Mouse (Mus musculus) lung, postnatal 25 days (tissue): ENCODE data around the gene Kcnip4.

Source experiments
- DNase-seq: peaks from one replicate; pipeline ENCODE4 v3.0.0; 2022; ENCODE audit warnings: low spot score

The Kcnip4 gene

GRCm38 (mm10) chr5:49244414-49244813 lies 280.3 kb downstream of the Kcnip4 start:
- DNase-seq: no peak

GRCm38 (mm10) chr5:49241708-49242107 lies 283.0 kb downstream of the Kcnip4 start:
- DNase-seq: no peak

- DNase-seq: no peak
Observed at GRCm38 (mm10) chr5:49201164-49201756, 323.4 kb downstream of the Kcnip4 start.

DNA sequence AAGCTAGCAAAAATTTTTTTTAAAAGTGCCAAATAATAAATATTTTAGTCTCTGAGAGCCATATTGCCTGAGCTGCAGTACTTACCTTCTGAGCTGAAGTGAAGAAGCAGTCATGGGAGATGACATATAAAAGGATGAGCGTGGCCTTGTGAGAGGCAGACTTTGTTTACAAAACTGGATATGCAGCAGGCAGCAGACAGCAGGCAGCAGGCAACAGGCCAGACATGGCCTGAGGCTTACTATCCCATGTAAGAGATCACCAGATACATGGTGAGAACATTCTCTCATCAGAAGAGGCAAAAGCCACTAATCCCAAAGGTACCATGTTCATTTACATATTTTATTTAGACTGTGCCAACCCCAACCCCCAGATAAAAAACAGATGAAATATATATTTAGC lies 336.5 kb downstream of the Kcnip4 start:
- no peak for DNase-seq

DNA sequence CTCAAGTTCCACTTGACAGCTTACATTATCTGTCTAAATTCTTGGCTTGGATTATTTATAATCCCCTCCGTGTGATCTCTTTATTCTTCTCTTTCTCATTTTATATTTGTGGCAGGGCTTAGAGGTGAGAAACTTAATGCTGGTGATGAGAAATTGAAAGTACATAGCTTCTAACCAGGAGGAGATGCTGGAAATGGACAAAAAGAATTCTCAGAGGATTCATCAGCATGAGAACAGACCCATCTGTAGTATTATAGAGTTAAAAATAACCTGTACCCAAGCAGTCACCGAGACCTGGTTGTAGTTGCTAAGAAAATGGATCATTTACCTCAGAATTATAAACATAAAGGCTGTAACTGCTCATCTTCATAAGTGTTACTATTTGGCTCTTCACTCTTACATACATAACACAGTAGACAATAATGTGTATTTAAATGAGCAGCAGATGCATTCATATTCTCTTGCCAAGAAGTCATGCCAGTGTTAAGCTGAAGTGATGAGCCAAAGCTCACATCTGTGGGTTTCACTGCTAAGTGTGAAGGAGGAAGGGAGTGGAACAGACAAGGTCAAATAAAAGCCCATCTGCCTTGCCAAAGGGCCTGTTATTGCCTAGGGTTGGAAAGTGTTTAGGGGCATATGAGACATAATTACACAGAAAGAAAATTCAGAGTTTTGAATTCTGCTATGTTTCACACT lies 374.4 kb downstream of the Kcnip4 start:
- no peak for DNase-seq

DNA sequence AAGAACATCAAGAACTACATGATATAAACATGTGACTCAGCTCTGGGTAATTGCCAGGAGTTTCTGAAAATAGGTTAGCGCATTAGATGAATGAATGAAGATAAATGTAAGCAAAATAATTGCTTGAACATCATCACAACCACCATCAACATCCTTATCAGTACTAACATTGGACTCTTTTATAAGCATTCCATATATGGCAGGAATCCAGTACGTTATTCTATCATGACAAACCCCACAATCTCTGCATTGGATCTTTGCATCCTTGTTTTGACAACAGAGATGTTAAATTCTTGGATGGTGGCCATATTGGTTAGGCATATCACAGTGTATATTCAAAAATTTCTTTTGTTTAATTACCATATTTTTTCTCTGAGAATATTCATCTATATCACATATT lies 375.0 kb downstream of the Kcnip4 start:
- no peak for DNase-seq

GRCm38 (mm10) chr5:49095432-49095831 lies 429.3 kb downstream of the Kcnip4 start:
- DNase-seq: no peak

DNA sequence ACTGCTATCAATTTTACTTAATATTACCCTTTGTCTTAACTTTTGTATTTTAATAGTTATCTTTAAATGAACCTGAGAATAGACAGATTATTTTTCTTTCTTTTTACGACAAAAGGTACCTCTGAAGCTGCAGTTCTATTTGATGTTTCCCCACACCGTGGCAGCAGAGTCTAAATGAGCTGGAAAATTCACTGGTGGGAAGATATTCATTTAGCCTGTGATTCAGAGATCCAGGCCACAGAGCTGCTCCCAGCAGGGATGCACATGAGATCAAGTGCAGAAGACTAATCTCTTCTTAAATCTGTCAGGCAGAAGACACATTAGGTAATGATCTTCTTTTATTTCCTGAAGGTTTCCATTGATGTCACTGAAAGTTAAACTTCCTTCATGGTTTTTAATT lies 429.8 kb downstream of the Kcnip4 start:
- no peak for DNase-seq

DNA sequence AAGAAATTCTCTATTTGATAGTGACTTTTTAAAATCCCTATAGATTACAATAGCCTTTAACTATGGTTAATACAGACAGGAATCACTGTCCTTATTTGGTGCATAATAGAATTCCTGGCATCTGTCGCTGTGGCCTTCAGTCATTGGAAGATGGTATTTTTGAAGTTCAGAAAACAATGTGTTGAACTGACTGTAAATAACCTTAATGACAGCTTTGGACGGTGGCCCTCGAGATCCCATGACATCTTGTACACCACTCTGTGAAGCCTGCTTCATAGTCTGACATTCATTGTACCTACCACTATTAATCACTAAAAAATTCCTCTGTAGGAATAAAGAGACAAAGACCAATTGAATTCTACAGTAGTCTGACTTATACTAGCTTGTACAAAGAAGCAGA lies 430.4 kb downstream of the Kcnip4 start:
- no peak for DNase-seq

GRCm38 (mm10) chr5:49090122-49090680 lies 434.5 kb downstream of the Kcnip4 start:
- peak; percentile 56 for DNase-seq

GRCm38 (mm10) chr5:49065646-49066045 lies 459.1 kb downstream of the Kcnip4 start:
- DNase-seq: no peak

GRCm38 (mm10) chr5:49058926-49059325 lies 465.8 kb downstream of the Kcnip4 start:
- no peak for DNase-seq

- DNase-seq: no peak
Observed at GRCm38 (mm10) chr5:49057636-49058340, 466.9 kb downstream of the Kcnip4 start.

DNA sequence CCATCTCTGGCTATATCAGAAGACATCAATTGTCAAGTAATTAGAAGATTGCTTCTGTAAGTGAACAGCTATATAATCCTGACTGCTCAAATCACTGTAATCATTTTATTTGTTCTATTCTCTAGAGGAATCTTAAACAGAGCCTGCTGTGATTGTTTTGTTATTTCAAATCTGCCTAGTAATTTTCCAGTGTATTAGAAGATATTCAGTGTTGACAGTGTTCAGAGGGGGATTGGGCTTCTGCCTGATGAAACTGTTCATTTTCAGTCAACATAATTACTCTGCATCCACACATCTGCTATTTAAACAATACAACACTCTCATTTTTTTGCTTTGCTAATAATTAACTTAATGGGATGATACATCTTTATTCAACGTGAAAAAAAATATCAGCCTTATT lies 476.7 kb downstream of the Kcnip4 start:
- no peak for DNase-seq

GRCm38 (mm10) chr5:49041259-49041845 lies 483.4 kb downstream of the Kcnip4 start:
- DNase-seq: no peak

- no peak for DNase-seq
Observed at GRCm38 (mm10) chr5:48997359-48997758, 527.3 kb downstream of the Kcnip4 start.

GRCm38 (mm10) chr5:48989145-48989659 lies 535.5 kb downstream of the Kcnip4 start:
- peak; percentile 18 for DNase-seq

- no peak for DNase-seq
Observed at GRCm38 (mm10) chr5:48942378-48943088, 582.2 kb downstream of the Kcnip4 start.

DNA sequence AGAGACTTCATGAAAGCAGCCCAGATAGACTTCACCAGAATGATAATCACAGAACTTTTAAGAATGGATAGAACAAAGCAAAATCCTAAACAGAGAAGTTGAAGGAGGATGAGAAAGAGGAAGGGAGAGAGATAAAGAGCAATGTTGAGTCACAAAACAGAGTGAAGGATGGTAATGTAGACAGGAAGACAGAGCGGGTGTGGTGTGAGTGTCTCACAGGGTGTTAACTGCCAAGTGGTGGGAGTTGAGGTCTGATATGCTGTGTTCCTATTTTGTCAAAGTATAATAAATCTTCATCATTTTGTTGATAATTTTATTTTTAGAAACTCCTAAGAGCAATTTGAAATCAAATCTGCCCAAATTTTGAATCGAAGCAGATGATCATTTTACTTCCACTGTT lies 592.8 kb downstream of the Kcnip4 start:
- DNase-seq: no peak

GRCm38 (mm10) chr5:48890216-48890615 lies 634.5 kb downstream of the Kcnip4 start:
- peak; percentile 1 for DNase-seq

DNA sequence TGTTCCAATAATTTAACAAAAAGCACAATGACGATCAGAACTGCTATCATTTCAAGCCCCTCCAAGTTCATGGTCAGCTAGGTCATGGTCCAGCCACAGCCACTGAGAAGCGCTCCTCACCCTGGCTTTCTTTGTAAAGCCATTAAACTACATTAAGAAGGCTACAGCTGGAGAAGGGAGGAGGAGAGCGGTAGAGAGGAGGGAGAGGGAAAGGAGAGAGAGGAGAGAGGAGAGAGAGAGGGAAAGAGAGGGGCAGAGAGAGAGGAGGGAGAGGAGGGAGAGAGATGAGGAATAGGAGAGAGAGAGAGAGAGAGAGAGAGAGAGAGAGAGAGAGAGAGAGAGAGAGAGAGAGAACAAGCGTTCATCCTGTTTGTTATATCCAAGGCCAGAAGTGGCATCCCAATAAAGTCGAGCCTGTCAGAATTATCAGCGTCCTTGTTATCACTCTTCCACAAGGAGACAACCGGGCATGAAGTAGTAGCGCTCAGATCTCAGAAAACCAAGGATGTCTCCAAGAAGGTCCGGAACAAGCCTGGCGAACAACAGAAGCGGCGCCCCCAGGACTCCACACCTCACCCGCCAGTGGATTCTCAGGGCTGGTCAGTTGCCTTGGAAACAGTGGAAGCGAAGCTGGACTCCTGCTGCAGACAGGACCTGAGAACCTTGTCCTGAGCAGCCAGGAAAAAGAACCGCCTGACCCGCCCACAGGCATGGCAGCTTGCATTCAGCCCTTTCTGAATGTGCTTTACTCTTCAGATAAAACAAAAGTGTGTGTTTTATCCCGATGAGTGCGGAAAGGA lies 635.1 kb downstream of the Kcnip4 start:
- peak; percentile 1 for DNase-seq
